Comparison of ENCODE assay signal across 8 mouse cellular contexts in genomic region chr10:67025573-67026236, GRCm38 (mm10).
DNase-seq lines count a peak whose midpoint lies in the region; ATAC-seq lines count a peak whose summit lies in the region.

No protein-coding gene starts in this region.

- ATAC-seq in embryonic facial prominence, embryonic 12.5 days (ENCODE audit: insufficient number of reproducible peaks, insufficient read depth, low FRiP score, low TSS enrichment) = peak; percentile 76; the same call in 1 of the 2 replicates
- peak; percentile 63; the same call in 1 of the 2 replicates for ATAC-seq in heart, embryonic 11.5 days (replicated peaks; ENCODE audit: insufficient number of reproducible peaks, low FRiP score, low TSS enrichment)
- peak; percentile 88 for ATAC-seq in kidney, embryonic 15.5 days (replicated peaks; ENCODE audit: low FRiP score)
- peak; percentile 85 for ATAC-seq in liver, embryonic 12.5 days
- ATAC-seq in monocyte, adult 5-6 weeks (replicated peaks; ENCODE audit: insufficient number of reproducible peaks, low FRiP score, low TSS enrichment, poor library complexity, severe bottlenecking) = peak; percentile 89

- peaks cover 10% of the 10 kb centered on the region; the same call in 1 of the 2 replicates for H3K4me1 ChIP-seq in embryonic facial prominence, embryonic 12.5 days
- H3K4me1 ChIP-seq in heart, embryonic 11.5 days (ENCODE audit: control insufficient read depth, insufficient read depth, low read length) = peaks cover 10% of the 10 kb centered on the region
- peaks cover 16% of the 10 kb centered on the region for H3K4me1 ChIP-seq in kidney, embryonic 15.5 days
- H3K4me1 ChIP-seq in liver, embryonic 12.5 days = peaks cover 16% of the 10 kb centered on the region

- no peak overlapping the region for H3K4me2 ChIP-seq in embryonic facial prominence, embryonic 12.5 days (replicated peaks)
- no peak overlapping the region for H3K4me2 ChIP-seq in heart, embryonic 11.5 days
- no peak overlapping the region for H3K4me2 ChIP-seq in kidney, embryonic 15.5 days
- H3K4me2 ChIP-seq in liver, embryonic 12.5 days = peak overlapping the region; percentile 13; the same call in 1 of the 2 replicates

- no peaks in the 10 kb centered on the region for H3K9me3 ChIP-seq in embryonic facial prominence, embryonic 12.5 days
- H3K9me3 ChIP-seq in heart, embryonic 11.5 days (replicated peaks; ENCODE audit: control insufficient read depth, low read length) = no peaks in the 10 kb centered on the region
- H3K9me3 ChIP-seq in kidney, embryonic 15.5 days (replicated peaks) = no peaks in the 10 kb centered on the region
- H3K9me3 ChIP-seq in liver, embryonic 12.5 days (replicated peaks) = no peaks in the 10 kb centered on the region

- H3K4me3 ChIP-seq in embryonic facial prominence, embryonic 12.5 days = no peak overlapping the region
- H3K4me3 ChIP-seq in heart, embryonic 11.5 days (ENCODE audit: low read depth, low read length) = no peak overlapping the region
- no peak overlapping the region for H3K4me3 ChIP-seq in kidney, embryonic 15.5 days (replicated peaks)
- H3K4me3 ChIP-seq in liver, embryonic 12.5 days = no peak overlapping the region

- H3K36me3 ChIP-seq in embryonic facial prominence, embryonic 12.5 days = peaks cover 10% of the 10 kb centered on the region; the same call in 1 of the 2 replicates
- H3K36me3 ChIP-seq in heart, embryonic 11.5 days (ENCODE audit: control insufficient read depth, insufficient read depth, low read length) = peaks cover 5% of the 10 kb centered on the region; the same call in 1 of the 2 replicates
- H3K36me3 ChIP-seq in kidney, embryonic 15.5 days = peaks cover 44% of the 10 kb centered on the region
- H3K36me3 ChIP-seq in liver, embryonic 12.5 days = peaks cover 15% of the 10 kb centered on the region; the same call in 1 of the 2 replicates

- WGBS in embryonic facial prominence, embryonic 12.5 days = 50% methylated on average over 10 of the region's 10 CpGs
- 40% methylated on average over 10 of the region's 10 CpGs for WGBS in heart, embryonic 11.5 days (ENCODE audit: insufficient replicate concordance)
- WGBS in kidney, embryonic 15.5 days = 36% methylated on average over 10 of the region's 10 CpGs
- 30% methylated on average over 10 of the region's 10 CpGs for WGBS in liver, embryonic 12.5 days (ENCODE audit: insufficient replicate concordance)

- peak overlapping the region; percentile 48 for H3K27ac ChIP-seq in embryonic facial prominence, embryonic 12.5 days
- H3K27ac ChIP-seq in heart, embryonic 11.5 days (ENCODE audit: low read depth, low read length) = peak overlapping the region; percentile 57
- peak overlapping the region; percentile 83 for H3K27ac ChIP-seq in kidney, embryonic 15.5 days
- H3K27ac ChIP-seq in liver, embryonic 12.5 days = peak overlapping the region; percentile 76

- no peaks in the 10 kb centered on the region for H3K27me3 ChIP-seq in embryonic facial prominence, embryonic 12.5 days
- H3K27me3 ChIP-seq in heart, embryonic 11.5 days (ENCODE audit: control insufficient read depth, insufficient read depth, low read length) = no peaks in the 10 kb centered on the region
- no peaks in the 10 kb centered on the region for H3K27me3 ChIP-seq in kidney, embryonic 15.5 days
- H3K27me3 ChIP-seq in liver, embryonic 12.5 days (replicated peaks) = no peaks in the 10 kb centered on the region

- H3K9ac ChIP-seq in embryonic facial prominence, embryonic 12.5 days = no peak overlapping the region
- H3K9ac ChIP-seq in heart, embryonic 11.5 days (ENCODE audit: low read depth, low read length) = 0 out of 2 replicates have a peak overlapping the region, but pooled peaks have one; percentile 36
- H3K9ac ChIP-seq in kidney, embryonic 15.5 days = no peak overlapping the region
- no peak overlapping the region for H3K9ac ChIP-seq in liver, embryonic 12.5 days

- peak; percentile 51 for DNase-seq in right cerebral cortex, adult 18-20 months
- DNase-seq in right cerebral cortex, postnatal 25 days = no peak
- peak; percentile 72 to 81 for DNase-seq in urinary bladder, postnatal 4 days (ENCODE audit: low spot score in 2 of 2)
